Mouse (Mus musculus) C2C12 (cell line): ENCODE measurements at regions not wholly inside any gene's neighbourhood (a gene's known extent, or its start where the extent isn't known, plus 50 kb on each side); places are given as distances from the start of the nearest gene placed in this dataset.
"Not testable (repeated sequence)": the region's sequence is repeated elsewhere in the genome, so short reads cannot be mapped to it uniquely, and the experiment has no call there.

ENCODE experiments used
- H3K27me3 ChIP-seq: one replicate; pipeline ENCODE4 v1.6.1; 2011; ENCODE audit not compliant: control insufficient read depth, insufficient read depth, insufficient read length
- H3K36me3 ChIP-seq: one replicate; pipeline ENCODE4 v1.6.1; 2011; ENCODE audit not compliant: control insufficient read depth, insufficient read depth
- H3K4me3 ChIP-seq: one replicate; pipeline ENCODE4 v1.5.1; 2011; ENCODE audit warnings: mild to moderate bottlenecking, control low read depth; ENCODE audit not compliant: poor library complexity, insufficient read depth, severe bottlenecking
- H3K79me2 ChIP-seq: one replicate; pipeline ENCODE4 v1.6.1; 2011; ENCODE audit not compliant: control insufficient read depth, insufficient read depth
- H3K79me3 ChIP-seq: one replicate; pipeline ENCODE4 v1.6.1; 2011; ENCODE audit warnings: low read depth, control low read depth
- H3ac ChIP-seq: one replicate; pipeline ENCODE3; 2011; ENCODE audit warnings: low read depth; ENCODE audit not compliant: control insufficient read depth, insufficient read length
- CEBPB ChIP-seq: IDR thresholded peaks from one replicate; pipeline ENCODE4 v1.6.1; 2011; ENCODE audit warnings: low read depth, mild to moderate bottlenecking, control low read depth, moderate library complexity
- CTCF ChIP-seq: IDR thresholded peaks from one replicate; pipeline ENCODE4 v1.5.1; 2011; ENCODE audit not compliant: control insufficient read depth, insufficient read depth, insufficient read length
- FOSL1 ChIP-seq: IDR thresholded peaks from one replicate; pipeline ENCODE4 v1.8.0; 2011; ENCODE audit warnings: mild to moderate bottlenecking, low read length; ENCODE audit not compliant: poor library complexity, insufficient read depth, severe bottlenecking
- MAX ChIP-seq: IDR thresholded peaks from one replicate; pipeline ENCODE4 v1.6.1; 2011; ENCODE audit warnings: mild to moderate bottlenecking, control low read depth
- MYOD1 ChIP-seq: IDR thresholded peaks from one replicate; pipeline ENCODE4 v1.6.1; 2011; ENCODE audit warnings: low read depth; ENCODE audit not compliant: control insufficient read depth, insufficient read length
- MYOG ChIP-seq: IDR thresholded peaks from one replicate; pipeline ENCODE4 v1.6.1; 2011; ENCODE audit not compliant: control insufficient read depth, insufficient read length; ENCODE audit errors: extremely low read depth
- USF1 ChIP-seq: IDR thresholded peaks from one replicate; pipeline ENCODE4 v1.6.1; 2011; ENCODE audit warnings: low read depth, mild to moderate bottlenecking, control low read depth, moderate library complexity

DNA sequence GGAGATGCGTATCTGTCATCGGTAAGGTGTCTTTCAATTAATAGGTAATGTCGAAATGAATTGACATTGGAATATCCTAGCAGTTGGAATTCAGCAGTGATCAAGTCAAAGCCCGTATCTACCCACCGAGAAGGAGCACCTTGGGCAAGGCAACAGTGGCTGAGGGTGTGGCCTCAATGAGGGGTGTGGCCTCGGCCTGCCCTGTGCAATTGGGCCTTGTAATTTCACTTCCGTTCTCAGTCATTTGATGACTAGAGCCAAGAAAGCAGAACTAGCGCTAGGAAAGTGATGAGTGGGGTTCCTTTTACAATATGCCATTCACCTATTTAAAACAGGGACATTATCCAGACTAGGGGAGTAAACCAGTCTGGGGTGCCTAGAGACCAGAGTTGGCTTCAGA lies 77.6 kb downstream of the Elovl4 start:
- Histone ChIP-seq H3ac (no peak overlapping the region), H3K36me3 (no peaks in the 10 kb centered on the region), H3K79me2 (no peaks in the 10 kb centered on the region), H3K27me3 (no peaks in the 10 kb centered on the region), H3K79me3 (no peaks in the 10 kb centered on the region), H3K4me3 (no peak overlapping the region)
- no peak for TF ChIP-seq USF1
- TF ChIP-seq CEBPB = no peak
- TF ChIP-seq MYOD1 = no peak

GRCm38 (mm10) chr9:83727462-83728189 lies 78.5 kb downstream of the Elovl4 start:
- Histone ChIP-seq H3K79me3 (no peaks in the 10 kb centered on the region), H3ac (no peak overlapping the region), H3K36me3 (no peaks in the 10 kb centered on the region), H3K79me2 (no peaks in the 10 kb centered on the region), H3K27me3 (no peaks in the 10 kb centered on the region), H3K4me3 (no peak overlapping the region)
- TF ChIP-seq FOSL1 = no peak
- TF ChIP-seq CTCF = peak; percentile 78

- Histone ChIP-seq H3K4me3 (no peak overlapping the region), H3ac (no peak overlapping the region), H3K36me3 (no peaks in the 10 kb centered on the region), H3K27me3 (no peaks in the 10 kb centered on the region), H3K79me2 (no peaks in the 10 kb centered on the region), H3K79me3 (no peaks in the 10 kb centered on the region)
- no peak for TF ChIP-seq MYOD1
- TF ChIP-seq MAX = no peak
- TF ChIP-seq FOSL1 = no peak
- no peak for TF ChIP-seq MYOG
- TF ChIP-seq CEBPB = no peak
- no peak for TF ChIP-seq CTCF
- TF ChIP-seq USF1 = no peak
These were observed 79.1 kb downstream of the Elovl4 start for GRCm38 (mm10) chr9:83726979-83727378.

- Histone ChIP-seq H3K4me3 (no peak overlapping the region), H3K79me3 (no peaks in the 10 kb centered on the region), H3K79me2 (no peaks in the 10 kb centered on the region), H3K36me3 (no peaks in the 10 kb centered on the region), H3K27me3 (peaks cover 1% of the 10 kb centered on the region), H3ac (no peak overlapping the region)
- TF ChIP-seq MAX (no peak), MYOG (no peak), CTCF (no peak), FOSL1 (no peak), USF1 (no peak), CEBPB (no peak), MYOD1 (no peak)
These were observed 80.0 kb downstream of the Elovl4 start for GRCm38 (mm10) chr9:83726105-83726504.

- no peak for TF ChIP-seq FOSL1
- Histone ChIP-seq H3ac (no peak overlapping the region), H3K27me3 (peaks cover 3% of the 10 kb centered on the region), H3K79me3 (no peaks in the 10 kb centered on the region), H3K36me3 (no peaks in the 10 kb centered on the region), H3K4me3 (no peak overlapping the region), H3K79me2 (no peaks in the 10 kb centered on the region)
These were observed 80.5 kb downstream of the Elovl4 start for GRCm38 (mm10) chr9:83725545-83725944.

DNA sequence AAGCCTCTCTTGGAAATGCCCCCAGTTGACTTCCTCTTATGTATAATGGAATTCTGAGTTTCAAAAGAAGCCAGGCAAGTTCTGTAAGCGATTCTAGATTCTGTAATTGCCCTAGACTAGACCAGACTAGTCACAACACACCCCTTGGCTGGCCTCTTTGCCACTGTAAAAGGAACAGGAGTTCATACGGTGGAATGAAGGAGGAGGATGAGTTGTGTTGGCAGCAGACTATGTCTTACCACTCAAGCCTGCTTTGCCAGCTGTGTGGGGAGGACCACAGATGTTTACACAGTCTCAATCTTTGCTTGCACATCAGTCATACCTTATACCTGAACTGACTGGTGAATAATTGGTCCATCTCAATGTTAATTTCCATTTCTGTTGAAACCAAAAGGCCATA lies 85.1 kb downstream of the Elovl4 start:
- TF ChIP-seq CTCF (no peak), FOSL1 (no peak), MAX (no peak)
- Histone ChIP-seq H3K79me2 (no peaks in the 10 kb centered on the region), H3K4me3 (no peak overlapping the region), H3K36me3 (no peaks in the 10 kb centered on the region), H3K27me3 (peaks cover 3% of the 10 kb centered on the region), H3ac (no peak overlapping the region), H3K79me3 (no peaks in the 10 kb centered on the region)

DNA sequence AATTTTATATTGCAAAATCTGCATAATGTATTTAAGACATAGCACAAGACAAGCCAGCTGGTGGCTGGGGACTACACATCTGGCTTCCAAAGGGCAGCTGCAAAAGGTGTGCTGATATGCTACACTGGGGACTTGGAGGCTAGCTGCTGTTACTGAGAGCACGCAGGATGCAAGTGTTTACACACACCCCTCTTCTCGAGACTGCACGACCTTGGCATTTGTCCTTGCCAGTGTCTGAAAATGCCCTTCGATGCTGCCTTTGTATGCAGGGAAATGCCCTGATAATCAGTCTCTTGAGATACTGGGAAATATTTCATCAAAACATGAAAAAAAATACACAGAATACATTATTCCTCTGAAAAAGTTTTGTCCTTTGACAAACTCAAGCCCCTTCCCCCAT lies 86.3 kb downstream of the Elovl4 start:
- TF ChIP-seq MYOG (no peak), MAX (no peak), FOSL1 (no peak), CEBPB (no peak), MYOD1 (no peak), CTCF (no peak), USF1 (no peak)
- no peaks in the 10 kb centered on the region for H3K79me3 ChIP-seq
- H3ac ChIP-seq = no peak overlapping the region
- no peak overlapping the region for H3K4me3 ChIP-seq
- peaks cover 3% of the 10 kb centered on the region for H3K27me3 ChIP-seq
- H3K36me3 ChIP-seq = no peaks in the 10 kb centered on the region
- H3K79me2 ChIP-seq = no peaks in the 10 kb centered on the region

GRCm38 (mm10) chr9:83718084-83718483 lies 88.0 kb downstream of the Elovl4 start:
- H3K4me3 ChIP-seq, H3K27me3 ChIP-seq, H3K36me3 ChIP-seq, H3ac ChIP-seq, H3K79me3 ChIP-seq, H3K79me2 ChIP-seq: not testable (repeated sequence)
